Mouse (Mus musculus) embryo, embryonic 10.5 days (tissue): ENCODE results near the gene Nid2.

Source experiments
- DNase-seq: peaks from one replicate; pipeline ENCODE4 v3.0.0-alpha.2; 2015; ENCODE audit warnings: low spot score

Nid2 gene

DNA sequence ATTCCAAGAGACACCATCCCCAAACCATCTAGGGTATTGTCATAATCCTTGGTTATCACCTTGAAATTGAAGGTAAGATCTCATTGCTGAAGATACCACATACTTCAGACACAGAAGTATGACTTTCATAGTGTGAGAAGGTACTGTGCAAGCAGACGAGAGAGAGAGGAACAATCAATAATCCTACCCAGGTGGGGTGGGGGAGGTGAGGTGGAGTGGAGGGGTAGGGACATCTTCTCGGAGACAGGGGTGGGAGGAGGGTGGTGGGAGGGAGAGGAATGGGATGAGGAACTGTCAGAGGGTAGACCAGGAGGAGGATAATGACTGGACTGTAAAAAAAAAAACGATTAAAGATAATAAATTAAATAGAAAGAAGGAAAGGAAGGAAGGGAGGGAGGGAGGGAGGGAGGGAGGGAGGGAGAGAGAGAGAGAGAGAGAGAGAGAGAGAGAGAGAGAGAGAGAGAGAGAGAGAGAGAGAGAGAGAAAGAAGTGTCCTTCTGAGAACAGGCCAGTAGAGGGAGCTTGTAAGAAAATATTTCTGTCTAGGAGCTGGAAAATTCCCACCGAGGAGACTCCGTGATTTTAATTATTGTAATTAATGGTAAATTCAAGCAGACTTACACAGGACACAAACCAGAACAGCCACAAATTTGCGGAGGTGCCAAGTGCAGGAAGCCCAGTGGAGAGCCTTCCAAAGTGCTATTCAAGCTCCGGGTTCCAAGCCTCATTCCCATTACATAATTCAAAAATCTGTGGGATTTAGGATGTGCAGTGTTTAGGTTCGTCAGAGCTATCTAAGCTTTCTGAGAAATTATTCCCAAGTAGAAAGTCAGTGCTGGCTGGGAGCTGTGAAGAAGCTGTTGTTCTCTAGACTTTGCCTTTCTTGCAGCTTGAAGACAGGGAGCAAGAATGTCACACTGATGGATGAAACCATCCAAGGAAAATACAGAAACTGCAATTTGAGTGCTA, 108.0 kb downstream of the Nid2 start:
- DNase-seq: peak; percentile 47

DNA sequence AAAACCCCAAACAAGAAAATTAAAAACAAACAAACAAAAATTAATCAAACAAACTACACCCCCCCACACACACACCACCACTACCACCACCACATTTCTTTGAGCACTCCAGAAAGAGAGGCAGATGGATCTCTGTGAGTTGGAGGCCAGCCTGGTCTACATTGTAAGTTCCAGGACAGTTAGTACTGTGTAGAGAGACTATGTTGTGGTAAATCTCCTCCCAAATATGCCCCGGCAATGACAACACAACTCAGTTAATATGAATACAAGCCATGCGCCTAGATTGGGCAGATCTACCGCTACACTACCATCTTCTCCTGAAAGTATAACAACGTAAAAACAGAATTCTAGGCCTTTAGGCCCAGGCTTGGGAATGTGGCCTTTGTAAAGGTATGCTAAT, 109.2 kb downstream of the Nid2 start:
- no peak for DNase-seq
